Mouse (Mus musculus): Measurements from ENCODE around the gene Wdr73.

DNA sequence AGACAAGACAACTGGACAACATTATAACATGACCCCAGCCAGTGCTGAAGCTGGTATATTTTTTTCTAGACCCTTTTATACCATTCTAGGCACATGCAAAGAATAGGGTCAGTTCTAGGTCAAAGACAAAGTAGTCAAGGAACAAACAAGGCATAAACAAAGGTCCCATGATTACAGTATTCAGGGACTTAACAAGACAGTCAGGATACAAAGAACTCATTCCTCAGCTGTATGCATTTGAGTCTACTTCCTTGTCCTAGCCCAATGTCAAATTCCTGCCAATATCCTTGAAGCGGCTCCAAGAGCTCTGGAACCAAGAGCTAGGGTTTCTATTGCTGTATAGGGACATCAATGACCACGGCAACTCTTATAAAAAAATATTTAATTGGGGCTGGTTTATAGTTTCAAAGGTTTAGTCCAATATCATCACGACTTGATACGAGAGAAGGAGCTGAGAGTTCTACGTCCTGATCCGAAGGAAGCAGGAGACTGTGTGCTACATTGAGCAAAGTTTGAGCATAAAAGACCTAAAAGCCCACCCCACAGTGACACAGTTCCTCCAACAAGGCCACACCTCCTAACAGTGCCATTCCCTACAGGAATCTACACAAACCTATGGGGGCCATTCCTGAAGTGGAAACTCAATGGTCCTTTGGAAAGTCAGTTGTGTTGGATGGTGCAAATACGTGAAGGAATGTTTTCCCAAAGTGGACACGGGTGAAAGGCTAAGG, 57.0 kb downstream of the Wdr73 start:
- TF ChIP-seq CTCF (IDR thresholded peaks at IDR 0.05) (no peak), EP300 (IDR thresholded peaks at IDR 0.05; ENCODE audit: insufficient read depth, low read depth, low read length) (no peak)
